Mouse (Mus musculus): ENCODE measurements around the gene Ktn1. TPM values are rescaled to one million over a fixed set of nuclear protein-coding genes. Genes with fewer than 3 reads are reported as not detected.

Gene Ktn1
- 37.0 and 51.8 TPM in 2 replicates for polyA plus RNA-seq (2015; fragmentation: Nextera tagmentation; extraction: Ambion mirVana)

GRCm38 (mm10) chr14:47648218-47648617, at the start of gene Ktn1:
Ktn1 (plus strand) TSS chr14:47648448.

Other genes starting within 250 kb of the Ktn1 start
- gene Dlgap5, start 230.0 kb upstream of the Ktn1 start, polyA plus RNA-seq (2015; fragmentation: Nextera tagmentation; extraction: Ambion mirVana) = 10.0 and 12.0 TPM in 2 replicates
- 15.1 and 18.3 TPM in 2 replicates for gene Fbxo34, start 198.0 kb upstream of the Ktn1 start, polyA plus RNA-seq (2015; fragmentation: Nextera tagmentation; extraction: Ambion mirVana)
- 15.8 and 21.7 TPM in 2 replicates for gene Atg14, start 77.8 kb upstream of the Ktn1 start, polyA plus RNA-seq (2015; fragmentation: Nextera tagmentation; extraction: Ambion mirVana)